Mouse (Mus musculus) spleen, postnatal 36 days (tissue): ENCODE results near the gene Tacc3.

ENCODE experiments used
- DNase-seq, 2 experiments: peaks; one replicate each; pipeline ENCODE4 v3.0.0; 2022; ENCODE audit warnings: low spot score in 2 of 2, mixed read lengths in 1 of 2

Gene Tacc3

GRCm38 (mm10) chr5:33655251-33655840 is 2.6 kb upstream of the Tacc3 start:
- peak; percentile 12 to 14 for DNase-seq

DNA sequence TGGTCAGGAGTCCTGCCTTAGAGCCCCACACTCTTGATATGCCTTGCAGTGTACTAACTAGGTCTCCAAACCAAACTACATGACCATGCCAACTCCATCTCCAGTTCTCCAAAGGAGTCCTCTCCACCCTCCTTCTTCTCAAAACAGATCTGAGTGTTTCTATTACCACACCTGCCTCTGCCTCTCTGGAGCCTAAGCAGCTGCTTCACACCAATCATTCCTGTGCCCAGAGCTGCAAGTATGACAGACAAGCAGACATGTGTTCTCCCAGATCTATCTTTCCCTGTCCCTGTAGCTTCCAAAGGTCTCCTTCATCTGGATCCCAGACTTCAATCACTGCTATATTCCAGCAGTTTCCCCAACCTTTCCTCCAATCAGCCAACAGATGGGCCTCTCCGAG is 1.2 kb upstream of the Tacc3 start:
- DNase-seq, result no peak

GRCm38 (mm10) chr5:33657251-33657786 is 609 bp upstream of the Tacc3 start:
- DNase-seq, result no peak

DNA sequence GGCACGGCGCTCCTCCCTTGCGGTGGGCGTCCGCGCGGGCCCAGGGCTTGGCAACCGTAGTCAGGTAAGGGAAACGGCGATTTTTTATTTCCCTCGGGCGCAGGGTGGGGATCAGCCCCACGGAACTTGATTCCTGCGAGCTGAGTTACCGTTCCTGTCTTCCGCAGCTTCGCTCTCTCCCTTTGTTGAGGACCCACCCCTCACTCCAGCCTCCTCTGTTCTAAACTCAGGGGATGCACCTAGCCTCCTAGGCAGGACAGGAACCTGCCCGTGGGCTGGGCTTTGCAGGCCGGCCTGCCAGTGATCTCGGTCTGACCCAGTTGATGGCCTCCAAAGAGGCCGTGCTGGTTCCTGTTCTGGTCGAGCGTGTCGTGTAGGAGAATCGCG is 729 bp downstream of the Tacc3 start:
- DNase-seq, result no peak

GRCm38 (mm10) chr5:33668223-33668622 is 10.3 kb downstream of the Tacc3 start:
- DNase-seq, result peak; percentile 42 to 55

DNA sequence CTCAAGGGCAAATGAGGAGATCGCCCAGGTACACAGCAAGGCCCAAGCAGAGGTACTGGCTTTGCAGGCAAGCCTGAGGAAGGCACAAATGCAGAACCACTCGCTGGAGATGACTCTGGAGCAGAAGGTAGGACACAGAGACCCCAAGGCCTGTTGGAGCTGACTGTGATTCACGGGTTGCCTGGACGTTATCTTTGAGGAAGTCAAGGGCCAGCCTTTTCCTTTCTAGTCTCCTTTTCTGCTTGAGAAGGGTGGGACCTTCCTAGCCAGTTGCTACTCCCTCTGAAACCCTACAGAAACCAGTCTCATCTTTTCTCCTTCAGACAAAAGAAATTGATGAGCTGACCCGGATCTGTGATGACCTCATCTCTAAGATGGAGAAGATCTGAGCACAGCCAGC is 13.7 kb downstream of the Tacc3 start:
- DNase-seq, result no peak

DNA sequence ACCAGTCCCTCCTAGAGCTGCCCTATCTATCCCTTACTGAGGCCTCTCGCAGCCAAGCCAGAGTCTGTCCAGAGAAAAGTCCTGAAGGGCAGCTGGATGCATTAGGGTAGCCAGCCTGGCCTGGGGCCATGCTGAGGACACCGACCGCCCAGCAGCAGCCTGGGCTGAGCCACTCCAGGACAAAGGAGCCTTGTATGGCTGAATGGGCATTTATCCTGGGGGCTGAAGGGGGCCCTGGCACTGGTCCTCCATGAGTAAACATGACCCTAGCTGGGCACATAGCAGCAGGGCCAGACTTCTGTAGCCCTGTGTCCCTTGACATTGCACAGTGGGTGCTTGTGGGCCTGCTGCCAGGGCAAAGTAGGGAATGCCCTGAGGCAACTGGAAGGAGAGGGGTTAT is 16.5 kb downstream of the Tacc3 start:
- DNase-seq, result no peak

GRCm38 (mm10) chr5:33675964-33676363 is 18.0 kb downstream of the Tacc3 start:
- DNase-seq, result no peak

DNA sequence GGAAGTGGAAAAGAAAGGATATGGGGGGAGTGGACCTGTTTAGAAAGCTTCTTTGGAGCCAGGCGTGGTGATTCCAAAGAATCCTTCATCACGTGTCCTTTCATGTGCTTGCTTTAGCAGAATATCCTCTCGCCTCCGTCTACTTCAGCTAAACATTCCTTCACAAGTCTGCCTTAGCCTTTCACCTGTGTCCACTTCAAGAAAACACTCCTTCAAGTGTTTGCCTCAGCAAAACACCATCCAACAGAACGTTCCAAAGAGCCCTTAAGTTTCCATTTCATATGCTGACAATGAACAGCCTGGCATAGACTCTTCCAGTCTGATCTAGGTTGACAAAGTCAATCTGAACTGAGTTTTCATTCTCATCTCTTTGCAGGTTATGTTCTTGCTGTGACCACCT is 20.3 kb downstream of the Tacc3 start:
- no peak for DNase-seq

GRCm38 (mm10) chr5:33681044-33681443 is 23.1 kb downstream of the Tacc3 start:
- no peak for DNase-seq

- no peak for DNase-seq
Measured at GRCm38 (mm10) chr5:33681611-33682388, 23.9 kb downstream of the Tacc3 start.

DNA sequence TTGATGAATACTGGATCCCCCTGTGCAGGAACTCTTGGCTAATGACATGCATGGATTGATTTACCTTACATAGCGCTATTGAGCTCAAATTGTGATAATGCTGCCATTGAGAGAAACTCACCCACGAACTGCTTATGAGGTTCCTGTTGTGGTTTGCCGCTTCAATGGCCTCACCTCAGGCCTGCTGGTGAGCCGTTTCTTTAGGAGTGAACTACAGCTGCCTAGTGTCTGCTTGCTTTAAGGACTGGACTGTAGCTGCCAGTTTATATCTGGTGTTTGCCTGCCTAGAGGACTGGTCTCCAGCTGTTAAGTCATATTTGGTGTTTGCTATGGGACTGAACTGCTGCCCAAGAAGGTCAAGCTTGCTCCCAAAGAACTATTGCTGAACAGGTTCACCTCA is 25.0 kb downstream of the Tacc3 start:
- DNase-seq, result no peak

DNA sequence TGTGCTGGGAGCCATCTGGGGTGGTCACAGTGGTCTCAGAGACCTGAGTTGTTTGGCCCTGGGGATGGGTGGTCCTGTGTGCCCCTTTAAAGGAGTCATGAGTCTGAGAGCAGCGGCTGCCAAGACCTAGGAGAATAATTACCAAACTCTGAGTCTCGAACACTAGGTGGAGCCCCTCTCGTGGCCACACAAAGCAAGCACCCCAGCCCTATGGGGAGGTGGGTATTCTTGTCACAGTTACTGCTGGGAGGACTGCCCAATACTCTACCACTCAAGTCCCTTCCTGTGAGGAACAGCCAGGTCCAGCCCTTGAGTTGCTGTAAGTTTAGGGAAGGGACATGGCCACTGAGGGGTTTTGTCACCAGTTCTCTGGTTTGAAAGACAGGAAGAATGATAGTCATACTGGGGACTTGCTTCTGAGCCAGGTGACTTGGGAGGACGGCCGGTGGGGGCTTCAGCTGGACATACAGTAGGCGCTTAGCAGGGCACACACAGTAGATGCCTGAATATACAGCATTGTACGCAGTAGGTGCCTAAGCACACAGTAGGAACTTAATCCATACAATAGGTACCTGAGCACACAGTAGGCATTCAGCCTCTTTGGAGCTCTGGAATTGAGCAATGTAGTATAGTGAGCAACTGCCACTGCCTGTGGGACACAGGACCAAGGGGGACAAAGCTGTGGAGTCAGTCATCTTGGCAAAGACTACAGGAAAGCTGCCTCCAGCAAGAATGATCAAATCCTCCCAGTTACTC is 26.1 kb downstream of the Tacc3 start:
- DNase-seq, result no peak

DNA sequence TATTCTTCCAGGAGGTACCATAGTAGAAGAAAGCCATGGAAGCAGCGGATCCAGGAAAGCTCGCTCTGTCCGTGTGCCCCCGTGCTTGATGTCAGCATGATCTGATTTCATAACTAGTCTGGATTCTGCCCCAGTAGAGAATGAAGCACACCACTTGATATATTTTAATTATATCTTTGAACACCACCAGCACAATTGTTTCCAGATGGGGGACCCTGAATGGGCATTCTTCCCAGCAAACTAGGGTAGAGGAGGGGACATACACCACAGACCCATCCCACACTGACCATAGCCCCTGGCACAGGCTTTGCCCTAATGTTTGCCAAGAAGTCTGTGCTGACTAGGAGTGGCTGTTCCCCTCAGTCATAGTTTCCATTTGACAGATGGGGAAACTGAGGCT is 27.0 kb downstream of the Tacc3 start:
- no peak for DNase-seq

GRCm38 (mm10) chr5:33687142-33687541 is 29.2 kb downstream of the Tacc3 start:
- no peak for DNase-seq

DNA sequence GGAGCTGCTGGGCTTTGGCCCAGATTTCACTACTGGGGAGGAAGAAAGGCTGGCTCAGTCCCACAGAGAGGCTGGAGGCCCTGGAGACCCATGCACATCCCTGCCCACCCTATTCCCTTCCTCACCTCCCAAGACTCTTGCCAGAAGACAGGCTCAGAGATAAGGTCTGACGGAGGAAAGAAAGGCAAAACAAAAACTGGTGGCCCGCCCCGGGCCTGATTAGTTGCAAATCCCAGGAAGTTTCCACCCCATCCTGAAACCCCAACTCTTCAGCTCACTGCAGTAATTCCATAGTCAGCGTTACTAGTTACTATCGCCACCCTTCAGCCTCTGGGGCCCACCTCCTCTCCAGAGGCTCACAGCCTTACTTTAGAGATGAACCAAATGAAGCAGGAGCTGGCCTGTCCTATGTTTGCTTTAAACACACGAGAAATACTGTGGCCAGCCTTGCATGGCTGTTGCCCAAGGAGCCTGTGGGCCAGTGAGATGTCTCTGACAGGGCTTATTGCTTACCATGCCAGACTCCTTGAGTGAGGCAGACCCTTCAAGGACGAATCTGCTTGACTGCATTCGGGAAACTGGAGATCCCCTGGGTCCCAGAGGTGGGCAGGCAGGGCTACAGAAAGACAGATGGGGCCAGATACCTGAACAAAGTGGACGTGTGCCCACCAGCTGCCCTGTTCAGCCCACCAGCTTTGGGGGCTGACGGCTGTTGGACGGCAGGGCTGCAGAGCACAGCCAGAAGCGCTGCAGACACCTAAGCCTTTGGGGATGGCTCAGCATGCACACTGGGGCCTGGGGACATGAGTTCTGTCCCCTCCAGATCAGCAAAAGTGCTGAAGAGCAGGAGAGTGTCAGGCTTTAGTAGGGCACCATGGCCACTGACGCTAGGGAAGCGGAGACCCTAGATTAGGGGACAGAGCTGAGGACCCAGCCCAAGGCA is 30.6 kb downstream of the Tacc3 start:
- DNase-seq, result no peak

DNA sequence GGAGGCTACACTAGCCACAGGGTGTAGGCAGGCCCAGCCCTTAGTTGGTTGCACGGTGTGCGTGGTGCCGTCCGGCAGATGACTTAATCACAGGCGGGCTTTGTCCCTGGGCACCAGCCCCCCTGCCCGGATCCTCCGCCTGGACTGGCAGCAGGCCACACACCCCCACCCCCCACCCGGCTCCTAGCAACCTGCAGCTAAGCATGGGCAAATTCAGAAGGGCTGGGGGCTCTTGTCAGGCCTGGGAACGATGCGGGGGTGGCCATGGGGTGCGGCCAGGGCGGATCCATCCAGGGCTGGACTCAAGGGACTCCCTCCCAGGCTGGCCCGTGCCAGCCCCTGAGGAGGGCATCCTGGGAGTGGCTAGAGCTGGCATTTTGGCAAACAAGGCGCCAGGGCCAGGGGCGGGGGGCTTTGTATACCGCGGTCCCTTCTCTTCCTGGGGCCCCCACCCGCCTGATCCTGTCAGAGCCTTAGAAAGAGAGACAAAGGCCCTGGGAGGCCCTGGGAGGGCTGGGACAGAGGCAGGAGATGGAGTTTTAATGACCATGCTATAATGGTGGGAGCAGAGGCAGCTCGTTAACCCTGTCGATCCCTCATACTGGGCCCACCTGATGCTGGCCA is 31.4 kb downstream of the Tacc3 start:
- DNase-seq, result no peak

DNA sequence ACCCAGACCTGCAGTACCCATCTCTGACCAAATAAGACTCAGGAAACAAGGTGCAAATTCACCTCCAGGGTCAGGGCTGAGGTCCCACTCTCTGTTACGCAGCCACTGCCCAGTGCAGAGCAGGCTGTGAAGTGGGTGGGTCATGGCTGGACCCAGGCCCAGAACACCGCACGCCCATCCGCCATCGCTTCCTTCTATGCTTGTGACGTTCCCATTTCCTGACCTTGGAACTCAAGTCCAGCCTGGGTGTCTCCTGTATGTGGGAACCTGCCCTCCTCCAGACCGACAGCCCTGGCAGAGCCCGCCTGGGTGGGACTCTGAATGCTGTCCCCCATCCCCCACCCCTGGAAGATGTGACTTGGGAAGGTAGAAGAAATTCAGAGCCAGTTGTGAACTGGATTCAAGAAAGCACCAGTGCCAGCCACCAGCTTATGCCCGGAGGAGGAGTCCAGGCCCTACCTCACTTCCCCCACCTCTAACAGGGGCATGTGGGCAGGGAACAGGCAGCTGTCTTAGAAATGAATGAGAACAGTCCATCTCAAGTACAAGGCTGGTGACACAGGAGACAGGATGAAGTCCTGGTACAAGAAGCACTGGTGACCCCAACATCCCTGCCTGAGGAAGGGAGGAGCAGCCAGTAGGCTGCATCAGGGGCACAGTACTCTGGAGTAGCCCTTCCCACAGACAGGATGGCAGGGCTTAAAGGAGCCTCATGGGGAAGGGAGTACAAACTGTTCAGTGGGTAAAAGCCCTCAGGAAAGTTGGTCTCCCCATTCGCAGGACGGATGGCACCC is 32.1 kb downstream of the Tacc3 start:
- no peak for DNase-seq

- DNase-seq, result no peak
Measured at GRCm38 (mm10) chr5:33692393-33692792, 34.5 kb downstream of the Tacc3 start.

- no peak for DNase-seq
Measured at GRCm38 (mm10) chr5:33694461-33694847, 36.5 kb downstream of the Tacc3 start.
